Mouse (Mus musculus) liver, postnatal 0 days (tissue): ENCODE measurements around the gene Cxcl1. TPM values are rescaled to one million over a fixed set of nuclear protein-coding genes. Genes with fewer than 3 reads are reported as not detected.
A peak's percentile ranks its signal among the peaks of the same experiment; 100 is the strongest.

Experiments used
- ATAC-seq: fragments of 200-750 bp; cut with Nextera tagmentation; 2 replicates; pipeline ENCODE4 v1.8.0; 2017; ENCODE audit warnings: mild to moderate bottlenecking, moderate library complexity
- DNase-seq: peaks from one replicate; pipeline ENCODE4 v3.0.0-alpha.2; 2016
- H3K27ac ChIP-seq: fragments of 300-500 bp; sonication (generic); 2 replicates; pipeline ENCODE4 v1.5.1; 2014; ENCODE audit warnings: antibody characterized with exemption, moderate library complexity, mild to moderate bottlenecking, low read depth
- H3K27me3 ChIP-seq: fragments of 300-500 bp; sonication (generic); 2 replicates; pipeline ENCODE4 v1.6.1; 2014; ENCODE audit warnings: low read length, control low read depth, mixed read lengths; ENCODE audit not compliant: insufficient read depth
- H3K36me3 ChIP-seq: fragments of 300-500 bp; sonication (generic); replicated peaks from 2 replicates; pipeline ENCODE4 v1.6.1; 2014; ENCODE audit warnings: mild to moderate bottlenecking, control low read depth, low read length, moderate library complexity, mixed read lengths; ENCODE audit not compliant: insufficient read depth
- H3K4me1 ChIP-seq: fragments of 300-500 bp; sonication (generic); 2 replicates; pipeline ENCODE4 v1.6.1; 2014; ENCODE audit warnings: antibody characterized with exemption, mild to moderate bottlenecking, control low read depth; ENCODE audit not compliant: insufficient read depth
- H3K4me2 ChIP-seq: fragments of 300-500 bp; sonication (generic); 2 replicates; pipeline ENCODE4 v1.6.1; 2014; ENCODE audit warnings: low read depth, mild to moderate bottlenecking, low read length, moderate library complexity, mixed read lengths
- H3K4me3 ChIP-seq: fragments of 300-500 bp; sonication (generic); 2 replicates; pipeline ENCODE4 v1.5.1; 2014; ENCODE audit warnings: low read depth, low read length
- H3K9ac ChIP-seq: fragments of 300-500 bp; sonication (generic); replicated peaks from 2 replicates; pipeline ENCODE4 v1.6.1; 2014; ENCODE audit warnings: mild to moderate bottlenecking, moderate library complexity
- H3K9me3 ChIP-seq: fragments of 300-500 bp; sonication (generic); 2 replicates; pipeline ENCODE4 v1.6.1; 2016; ENCODE audit warnings: mild to moderate bottlenecking, control low read depth, low read length, mixed read lengths
- CTCF ChIP-seq: sonication (generic); IDR thresholded peaks from 2 replicates; pipeline ENCODE4 v1.5.1; 2016; ENCODE audit warnings: antibody characterized with exemption, low read depth
- EP300 ChIP-seq: IDR thresholded peaks from 2 replicates; pipeline ENCODE4 v1.6.1; 2016; ENCODE audit warnings: antibody characterized with exemption, low read depth, mild to moderate bottlenecking
- WGBS: fragments of 180-500 bp; shearing (Covaris S2); extraction: QIAGEN DNeasy Blood & Tissue Kit; methylation state at CpG from one replicate; pipeline ENCODE4 v1.1.7; 2014; ENCODE audit not compliant: insufficient replicate concordance; 5-methylcytosine and 5-hydroxymethylcytosine counted together
- polyA plus RNA-seq: library from polyadenylated mRNA; unstranded; fragments of >200 nt; fragmentation: Nextera tagmentation; extraction: Ambion mirVana; gene quantifications from 2 replicates; pipeline ENCODE4 v1.2.1, GENCODE M21; 2015

The Cxcl1 gene
- polyA plus RNA-seq, 1 experiment from 2014 or later, result 2.1 TPM

DNA sequence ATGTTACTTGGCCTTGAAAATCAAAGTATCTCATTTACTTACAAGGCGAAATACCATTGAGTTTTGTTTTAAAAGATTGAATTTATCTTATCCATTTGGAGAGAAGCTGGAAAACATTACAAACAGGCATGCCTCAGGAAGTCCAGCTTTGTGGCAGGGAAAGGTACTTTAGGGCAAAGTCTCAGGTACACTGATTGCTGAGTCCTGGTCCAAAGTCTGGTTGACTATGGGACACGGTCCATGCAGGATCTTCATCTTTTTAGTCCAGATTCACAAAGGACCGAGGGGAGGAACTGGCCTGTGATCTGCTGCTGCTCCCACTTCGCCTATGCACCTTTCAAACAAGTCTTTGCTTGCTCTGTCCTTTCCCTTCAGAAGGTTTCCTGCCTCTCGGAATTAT, 8.3 kb downstream of the Cxcl1 start:
- TF ChIP-seq CTCF, result no peak
- TF ChIP-seq EP300, result no peak
- Histone ChIP-seq H3K4me1 (peaks cover 17% of the 10 kb centered on the region), H3K27ac (no peak overlapping the region), H3K27me3 (peaks cover 3% of the 10 kb centered on the region; the same call in 1 of the 2 replicates), H3K36me3 (no peaks in the 10 kb centered on the region), H3K9me3 (no peaks in the 10 kb centered on the region), H3K9ac (no peak overlapping the region), H3K4me3 (no peak overlapping the region), H3K4me2 (no peak overlapping the region)
- ATAC-seq (no peak), DNase-seq (no peak)
- 61% methylated on average over 5 of the region's 5 CpGs for WGBS

DNA sequence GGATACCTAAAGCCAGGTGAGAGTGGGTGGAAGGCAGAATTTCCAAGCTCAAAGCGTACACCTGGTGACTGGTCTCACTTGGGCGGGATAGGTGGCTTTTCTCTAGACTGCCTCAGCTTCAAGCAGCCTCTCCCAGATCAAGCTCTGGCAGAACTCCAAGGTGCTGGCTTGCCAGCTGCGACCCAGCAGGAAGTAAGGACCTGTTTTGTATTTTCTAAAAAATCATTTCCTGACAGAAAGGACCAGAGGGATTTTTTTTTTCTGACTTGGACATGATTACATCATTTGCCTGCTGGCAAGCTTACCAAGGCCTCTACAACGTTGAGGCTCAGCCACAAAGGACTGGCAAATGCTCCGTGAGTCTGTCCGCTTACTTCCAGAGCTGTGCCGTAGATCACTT, 9.1 kb downstream of the Cxcl1 start:
- no peak overlapping the region for H3K4me3 ChIP-seq
- peaks cover 3% of the 10 kb centered on the region; the same call in 1 of the 2 replicates for H3K27me3 ChIP-seq
- no peaks in the 10 kb centered on the region for H3K9me3 ChIP-seq
- H3K4me2 ChIP-seq, result no peak overlapping the region
- no peak overlapping the region for H3K9ac ChIP-seq
- DNase-seq, result peak; percentile 20
- peaks cover 17% of the 10 kb centered on the region for H3K4me1 ChIP-seq
- 54% methylated on average over 7 of the region's 7 CpGs for WGBS
- no peak overlapping the region for H3K27ac ChIP-seq
- ATAC-seq, result no peak
- no peak for TF ChIP-seq EP300
- H3K36me3 ChIP-seq, result no peaks in the 10 kb centered on the region

DNA sequence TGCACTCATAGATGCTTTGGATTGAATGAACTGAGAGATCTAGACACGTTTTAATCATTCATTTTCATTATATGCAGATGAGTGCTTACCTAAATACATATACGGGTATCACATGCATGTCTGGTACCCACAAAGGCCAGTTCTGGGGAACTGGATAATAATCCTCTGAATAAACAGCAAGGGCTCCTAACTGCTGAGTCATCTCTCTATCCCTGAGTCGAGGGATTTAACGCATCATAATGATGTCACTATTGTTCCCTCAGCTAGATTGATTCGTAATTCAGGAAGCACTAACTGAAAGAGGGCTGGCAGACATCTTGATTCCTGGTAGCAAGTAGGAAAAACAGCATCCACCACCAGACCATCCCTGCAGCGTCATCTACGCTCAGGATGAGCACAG, 9.6 kb downstream of the Cxcl1 start:
- H3K4me1 ChIP-seq, result peaks cover 17% of the 10 kb centered on the region
- ATAC-seq, result no peak
- whole genome bisulfite sequencing, result 68% methylated on average over 7 of the region's 7 CpGs
- H3K27me3 ChIP-seq, result peaks cover 3% of the 10 kb centered on the region; the same call in 1 of the 2 replicates
- H3K9me3 ChIP-seq, result no peaks in the 10 kb centered on the region
- H3K27ac ChIP-seq, result no peak overlapping the region
- no peak overlapping the region for H3K9ac ChIP-seq
- no peak overlapping the region for H3K4me3 ChIP-seq
- DNase-seq, result no peak
- H3K4me2 ChIP-seq, result no peak overlapping the region
- TF ChIP-seq EP300 (no peak), CTCF (no peak)
- no peaks in the 10 kb centered on the region for H3K36me3 ChIP-seq

DNA sequence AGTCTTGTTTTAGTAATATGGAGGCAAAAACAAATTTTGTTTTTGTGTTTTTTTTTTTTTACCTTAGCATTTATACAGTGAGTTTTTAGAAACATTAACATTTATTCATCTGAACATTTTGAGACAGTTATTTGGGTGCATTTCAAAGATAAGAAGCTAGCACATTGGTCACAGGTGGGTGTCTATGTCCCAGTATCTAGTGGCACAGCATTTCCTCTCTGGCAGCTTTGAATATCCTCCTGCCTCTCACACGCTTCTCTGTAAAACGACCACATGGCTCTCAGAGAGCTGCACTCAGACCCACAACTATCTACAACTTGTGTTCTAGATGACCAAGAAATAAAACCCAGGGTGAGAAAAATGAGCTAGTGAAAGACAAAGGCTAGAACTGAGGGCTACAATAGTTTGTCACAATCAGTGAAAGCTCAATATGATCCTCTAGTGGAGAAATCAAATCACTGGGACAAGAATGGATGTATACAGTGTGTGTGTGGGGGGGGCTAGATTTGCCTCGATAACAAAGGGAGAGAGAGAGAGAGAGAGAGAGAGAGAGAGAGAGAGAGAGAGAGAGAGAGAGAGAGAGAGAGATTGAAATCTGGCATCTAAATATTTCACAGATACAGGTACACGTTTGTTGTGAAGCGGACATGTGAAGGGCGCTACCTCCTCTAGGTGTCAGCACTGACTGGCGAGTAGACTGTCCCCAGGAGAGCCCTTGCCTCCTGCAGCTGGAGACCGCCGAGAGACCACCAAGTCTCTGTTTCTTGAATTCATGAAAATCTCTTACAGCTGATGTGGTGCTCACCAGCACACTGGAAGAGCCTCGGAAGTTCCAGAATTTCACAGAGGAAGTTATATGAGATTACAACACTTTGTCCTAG, 11.6 kb downstream of the Cxcl1 start:
- Histone ChIP-seq H3K4me1 (peaks cover 17% of the 10 kb centered on the region), H3K27ac (no peak overlapping the region), H3K9ac (no peak overlapping the region), H3K4me2 (peak overlapping the region; percentile 70), H3K4me3 (peak overlapping the region; percentile 25), H3K36me3 (no peaks in the 10 kb centered on the region), H3K9me3 (no peaks in the 10 kb centered on the region), H3K27me3 (peaks cover 3% of the 10 kb centered on the region; the same call in 1 of the 2 replicates)
- DNase-seq (peak; percentile 27), ATAC-seq (peak; percentile 29; the same call in 1 of the 2 replicates)
- WGBS, result 7% methylated on average over 10 of the region's 10 CpGs
- TF ChIP-seq CTCF (peak; percentile 54), EP300 (no peak)

DNA sequence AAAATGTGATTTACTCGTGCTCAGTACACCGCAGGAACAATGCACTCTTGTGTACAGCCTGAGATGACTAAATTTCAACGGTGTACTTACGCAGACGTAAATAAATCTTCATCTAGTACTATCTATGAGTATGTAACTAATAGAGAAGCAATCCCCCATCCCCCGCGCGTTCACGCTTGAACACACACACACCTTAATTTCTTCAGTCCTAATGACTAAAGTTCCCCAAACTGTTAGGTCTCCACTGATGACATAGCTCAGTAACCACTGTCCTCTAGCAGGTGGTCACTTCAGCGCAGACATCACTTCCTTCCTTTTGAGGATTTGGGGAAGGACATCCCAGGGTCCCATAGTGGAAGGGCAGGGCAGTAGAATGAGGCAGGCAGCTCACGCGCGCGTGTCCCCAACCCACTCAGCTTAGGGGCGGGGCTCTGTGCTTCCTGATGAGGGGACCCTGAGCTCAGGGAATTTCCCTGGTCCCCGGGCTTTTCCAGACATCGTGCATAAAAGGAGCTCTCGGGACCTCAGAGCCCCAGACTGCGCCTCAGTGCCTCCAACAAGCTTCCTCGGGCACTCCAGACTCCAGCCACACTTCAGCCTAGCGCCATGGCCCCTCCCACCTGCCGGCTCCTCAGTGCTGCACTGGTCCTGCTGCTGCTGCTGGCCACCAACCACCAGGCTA, 12.4 kb downstream of the Cxcl1 start, which contains the start of gene Cxcl2:
TSS of gene Cxcl2 (plus strand) at position 533 of the 682 bp plus-strand sequence.
- TF ChIP-seq CTCF, result no peak
- TF ChIP-seq EP300, result no peak
- H3K9me3 ChIP-seq, result no peaks in the 10 kb centered on the region
- peaks cover 3% of the 10 kb centered on the region; the same call in 1 of the 2 replicates for H3K27me3 ChIP-seq
- peaks cover 13% of the 10 kb centered on the region for H3K4me1 ChIP-seq
- ATAC-seq, result peak; percentile 68
- H3K36me3 ChIP-seq, result no peaks in the 10 kb centered on the region
- no peak within 1 kb of the TSS for H3K27ac ChIP-seq
- no peak for DNase-seq
- WGBS, result 5% methylated on average over 22 of the region's 22 CpGs
- 0 out of 2 replicates have a peak within 1 kb of the TSS, but pooled peaks have one; percentile 1 for H3K9ac ChIP-seq
- peak within 1 kb of the TSS; percentile 70 for H3K4me2 ChIP-seq
- H3K4me3 ChIP-seq, result peak within 1 kb of the TSS; percentile 25

DNA sequence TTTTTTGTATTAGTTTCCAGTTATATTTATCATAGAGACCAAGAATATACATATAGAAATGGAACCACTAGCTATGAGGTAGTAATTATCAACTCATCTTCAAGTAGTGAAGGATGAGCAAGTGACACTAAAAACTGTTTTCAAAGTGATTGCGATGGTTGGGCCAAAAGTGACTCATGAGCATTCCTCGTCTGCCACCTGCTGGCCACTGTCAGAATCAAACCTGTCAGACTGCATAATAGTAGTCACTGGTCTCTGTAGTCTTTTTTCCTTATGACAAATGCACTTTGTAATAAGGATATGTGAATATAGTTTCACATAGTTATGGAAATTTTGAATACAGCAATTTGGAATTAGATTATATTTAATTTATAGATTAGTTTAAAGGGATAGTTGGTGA, 17.9 kb downstream of the Cxcl1 start:
- ATAC-seq (peak; percentile 45; the same call in 1 of the 2 replicates), DNase-seq (peak; percentile 82)
- H3K36me3 ChIP-seq, result no peaks in the 10 kb centered on the region
- 1% methylated on average over 2 of the region's 2 CpGs for WGBS
- H3K4me1 ChIP-seq, result no peaks in the 10 kb centered on the region
- no peak overlapping the region for H3K4me2 ChIP-seq
- TF ChIP-seq EP300, result no peak
- peak; percentile 87 for TF ChIP-seq CTCF
- no peak overlapping the region for H3K27ac ChIP-seq
- no peak overlapping the region for H3K4me3 ChIP-seq
- H3K9ac ChIP-seq, result no peak overlapping the region
- no peaks in the 10 kb centered on the region for H3K9me3 ChIP-seq
- H3K27me3 ChIP-seq, result peaks cover 2% of the 10 kb centered on the region; the same call in 1 of the 2 replicates
